Mouse (Mus musculus): ENCODE measurements at regions not wholly inside any gene's neighbourhood (a gene's known extent, or its start where the extent isn't known, plus 50 kb on each side); places are given as distances from the start of the nearest gene placed in this dataset.
A peak's percentile ranks its signal among the peaks of the same experiment; 100 is the strongest.

GRCm38 (mm10) chrX:113966128-113966527, 508.0 kb upstream of the Klhl4 start:
- no peak for DNase-seq

GRCm38 (mm10) chrX:113993118-113993517, 481.0 kb upstream of the Klhl4 start:
- no peak for DNase-seq

GRCm38 (mm10) chrX:114041281-114041680, 432.9 kb upstream of the Klhl4 start:
- DNase-seq = peak; percentile 1
